Mouse (Mus musculus): ENCODE data around the gene Ip6k1. TPM values are rescaled to one million over a fixed set of nuclear protein-coding genes. Genes with fewer than 3 reads are reported as not detected.

Gene Ip6k1
- polyA plus RNA-seq (2015; fragmentation: Nextera tagmentation; extraction: Ambion mirVana) = 101 and 109 TPM in 2 replicates

GRCm38 (mm10) chr9:108001922-108002770, at the start of gene Ip6k1:
Ip6k1 (plus strand) TSS chr9:108002501.
- Histone ChIP-seq H3K4me3 (peak within 1 kb of the TSS; percentile 66), H3K27ac (replicated peaks) (peak within 1 kb of the TSS; percentile 93), H3K4me2 (replicated peaks) (peak within 1 kb of the TSS; percentile 63), H3K36me3 (no peaks in the 10 kb centered on the region), H3K4me1 (peaks cover 29% of the 10 kb centered on the region), H3K27me3 (no peaks in the 10 kb centered on the region), H3K9ac (replicated peaks) (peak within 1 kb of the TSS; percentile 93), H3K9me3 (no peaks in the 10 kb centered on the region)
- under 1% methylated on average over 51 of the region's 51 CpGs for WGBS
- peak; percentile 100 for ATAC-seq (replicated peaks)

GRCm38 (mm10) chr9:107955613-107956289, 46.5 kb upstream of the Ip6k1 start:
- Histone ChIP-seq H3K4me1 (peaks cover 15% of the 10 kb centered on the region), H3K27ac (replicated peaks) (no peak overlapping the region)
- no peak for ATAC-seq (replicated peaks)

GRCm38 (mm10) chr9:107957141-107957540, 45.2 kb upstream of the Ip6k1 start:
- Histone ChIP-seq H3K36me3 (0 out of 2 replicates have a peak, but pooled peaks cover 4% of the 10 kb centered on the region), H3K4me3 (no peak overlapping the region), H3K9ac (replicated peaks) (no peak overlapping the region), H3K27me3 (no peaks in the 10 kb centered on the region), H3K9me3 (no peaks in the 10 kb centered on the region), H3K27ac (replicated peaks) (no peak overlapping the region), H3K4me2 (replicated peaks) (no peak overlapping the region), H3K4me1 (peaks cover 17% of the 10 kb centered on the region)
- no peak for ATAC-seq (replicated peaks)
- 41% methylated on average over 6 of the region's 6 CpGs for WGBS

More at GRCm38 (mm10) chr9:107955613-107956289, 46.5 kb upstream of the Ip6k1 start:
- Histone ChIP-seq H3K4me3 (no peak overlapping the region), H3K9ac (replicated peaks) (no peak overlapping the region), H3K36me3 (0 out of 2 replicates have a peak, but pooled peaks cover 4% of the 10 kb centered on the region), H3K27me3 (no peaks in the 10 kb centered on the region), H3K9me3 (no peaks in the 10 kb centered on the region), H3K4me2 (replicated peaks) (no peak overlapping the region)
- 89% methylated on average over 6 of the region's 6 CpGs for WGBS

- H3K27ac ChIP-seq (replicated peaks) = peak overlapping the region; percentile 83
- ATAC-seq (replicated peaks) = no peak
- no peak overlapping the region for H3K4me3 ChIP-seq
- peaks cover 20% of the 10 kb centered on the region for H3K4me1 ChIP-seq
- 0 out of 2 replicates have a peak, but pooled peaks cover 4% of the 10 kb centered on the region for H3K36me3 ChIP-seq
- whole genome bisulfite sequencing = 77% methylated on average over 6 of the region's 6 CpGs
- H3K4me2 ChIP-seq (replicated peaks) = no peak overlapping the region
- H3K9me3 ChIP-seq = no peaks in the 10 kb centered on the region
- no peak overlapping the region for H3K9ac ChIP-seq (replicated peaks)
- no peaks in the 10 kb centered on the region for H3K27me3 ChIP-seq
Observed at GRCm38 (mm10) chr9:107959896-107960295, 42.4 kb upstream of the Ip6k1 start.

- 83% methylated on average over 4 of the region's 4 CpGs for WGBS
- H3K9ac ChIP-seq (replicated peaks) = 0 out of 2 replicates have a peak overlapping the region, but pooled peaks have one; percentile 15
- no peak overlapping the region for H3K4me3 ChIP-seq
- no peaks in the 10 kb centered on the region for H3K27me3 ChIP-seq
- no peaks in the 10 kb centered on the region for H3K9me3 ChIP-seq
- no peak for ATAC-seq (replicated peaks)
- H3K4me2 ChIP-seq (replicated peaks) = peak overlapping the region; percentile 28
- 0 out of 2 replicates have a peak, but pooled peaks cover 4% of the 10 kb centered on the region for H3K36me3 ChIP-seq
- H3K4me1 ChIP-seq = peaks cover 20% of the 10 kb centered on the region
- H3K27ac ChIP-seq (replicated peaks) = peak overlapping the region; percentile 83
Observed at GRCm38 (mm10) chr9:107960928-107961327, 41.4 kb upstream of the Ip6k1 start.

- Histone ChIP-seq H3K9ac (replicated peaks) (0 out of 2 replicates have a peak overlapping the region, but pooled peaks have one; percentile 15), H3K36me3 (0 out of 2 replicates have a peak, but pooled peaks cover 4% of the 10 kb centered on the region), H3K4me2 (replicated peaks) (peak overlapping the region; percentile 28), H3K9me3 (no peaks in the 10 kb centered on the region), H3K27ac (replicated peaks) (peak overlapping the region; percentile 83), H3K27me3 (no peaks in the 10 kb centered on the region), H3K4me3 (0 out of 2 replicates have a peak overlapping the region, but pooled peaks have one; percentile 10), H3K4me1 (peaks cover 20% of the 10 kb centered on the region)
- peak; percentile 78 for ATAC-seq (replicated peaks)
- WGBS = 62% methylated on average over 10 of the region's 10 CpGs
Observed at GRCm38 (mm10) chr9:107961351-107961762, 40.9 kb upstream of the Ip6k1 start.

- peak; percentile 41 for ATAC-seq (replicated peaks)
- H3K27ac ChIP-seq (replicated peaks) = peak overlapping the region; percentile 83
- H3K4me3 ChIP-seq = no peak overlapping the region
- 38% methylated on average over 5 of the region's 5 CpGs for WGBS
- no peak overlapping the region for H3K9ac ChIP-seq (replicated peaks)
- no peaks in the 10 kb centered on the region for H3K9me3 ChIP-seq
- H3K4me1 ChIP-seq = peaks cover 20% of the 10 kb centered on the region
- H3K27me3 ChIP-seq = no peaks in the 10 kb centered on the region
- peak overlapping the region; percentile 28 for H3K4me2 ChIP-seq (replicated peaks)
- 0 out of 2 replicates have a peak, but pooled peaks cover 4% of the 10 kb centered on the region for H3K36me3 ChIP-seq
Observed at GRCm38 (mm10) chr9:107961881-107962280, 40.4 kb upstream of the Ip6k1 start.

GRCm38 (mm10) chr9:107962916-107963315, 39.4 kb upstream of the Ip6k1 start:
- Histone ChIP-seq H3K27me3 (no peaks in the 10 kb centered on the region), H3K4me3 (no peak overlapping the region), H3K4me2 (replicated peaks) (no peak overlapping the region), H3K4me1 (peaks cover 20% of the 10 kb centered on the region), H3K36me3 (no peaks in the 10 kb centered on the region), H3K9me3 (no peaks in the 10 kb centered on the region), H3K9ac (replicated peaks) (no peak overlapping the region), H3K27ac (replicated peaks) (no peak overlapping the region)
- ATAC-seq (replicated peaks) = no peak
- 92% methylated on average over 9 of the region's 9 CpGs for WGBS

- peaks cover 20% of the 10 kb centered on the region for H3K4me1 ChIP-seq
- 28% methylated on average over 5 of the region's 5 CpGs for WGBS
- H3K27me3 ChIP-seq = no peaks in the 10 kb centered on the region
- H3K9me3 ChIP-seq = no peaks in the 10 kb centered on the region
- no peak overlapping the region for H3K9ac ChIP-seq (replicated peaks)
- ATAC-seq (replicated peaks) = no peak
- H3K4me2 ChIP-seq (replicated peaks) = no peak overlapping the region
- no peak overlapping the region for H3K27ac ChIP-seq (replicated peaks)
- no peaks in the 10 kb centered on the region for H3K36me3 ChIP-seq
- no peak overlapping the region for H3K4me3 ChIP-seq
Observed at GRCm38 (mm10) chr9:107963700-107964099, 38.6 kb upstream of the Ip6k1 start.

GRCm38 (mm10) chr9:107964681-107965080, 37.6 kb upstream of the Ip6k1 start:
- Histone ChIP-seq H3K27ac (replicated peaks) (no peak overlapping the region), H3K27me3 (no peaks in the 10 kb centered on the region), H3K36me3 (no peaks in the 10 kb centered on the region), H3K9ac (replicated peaks) (no peak overlapping the region), H3K4me1 (peaks cover 20% of the 10 kb centered on the region), H3K9me3 (no peaks in the 10 kb centered on the region), H3K4me2 (replicated peaks) (no peak overlapping the region), H3K4me3 (no peak overlapping the region)
- ATAC-seq (replicated peaks) = no peak
- WGBS = 96% methylated on average over 9 of the region's 9 CpGs

- Histone ChIP-seq H3K4me1 (peaks cover 7% of the 10 kb centered on the region), H3K27ac (replicated peaks) (no peak overlapping the region), H3K4me2 (replicated peaks) (no peak overlapping the region), H3K27me3 (no peaks in the 10 kb centered on the region), H3K4me3 (no peak overlapping the region), H3K9me3 (no peaks in the 10 kb centered on the region), H3K9ac (replicated peaks) (no peak overlapping the region), H3K36me3 (no peaks in the 10 kb centered on the region)
- WGBS = 91% methylated on average over 10 of the region's 10 CpGs
- ATAC-seq (replicated peaks) = no peak
Observed at GRCm38 (mm10) chr9:107966676-107967075, 35.6 kb upstream of the Ip6k1 start.

- Histone ChIP-seq H3K4me1 (no peaks in the 10 kb centered on the region), H3K9me3 (no peaks in the 10 kb centered on the region), H3K4me2 (replicated peaks) (no peak overlapping the region), H3K27ac (replicated peaks) (no peak overlapping the region), H3K4me3 (no peak overlapping the region), H3K9ac (replicated peaks) (no peak overlapping the region), H3K36me3 (no peaks in the 10 kb centered on the region), H3K27me3 (no peaks in the 10 kb centered on the region)
- 88% methylated on average over 6 of the region's 6 CpGs for WGBS
- ATAC-seq (replicated peaks) = no peak
Observed at GRCm38 (mm10) chr9:107967437-107967836, 34.9 kb upstream of the Ip6k1 start.

Data from forebrain, embryonic 15.5 days (tissue).